Mouse (Mus musculus): ENCODE data around the gene Zfp36l2. TPM values are rescaled to one million over a fixed set of nuclear protein-coding genes. Genes with fewer than 3 reads are reported as not detected.

Zfp36l2 gene
- total RNA-seq, 2 experiments from 2014 or later: 25.8 to 57.8 TPM

- ATAC-seq (replicated peaks; ENCODE audit: low FRiP score, poor library complexity, severe bottlenecking): no peak
These were observed 46.1 kb downstream of the Zfp36l2 start for GRCm38 (mm10) chr17:84141691-84142090.

- no peak for ATAC-seq (replicated peaks; ENCODE audit: low FRiP score, poor library complexity, severe bottlenecking)
These were observed 46.8 kb downstream of the Zfp36l2 start for GRCm38 (mm10) chr17:84140822-84141507.

DNA sequence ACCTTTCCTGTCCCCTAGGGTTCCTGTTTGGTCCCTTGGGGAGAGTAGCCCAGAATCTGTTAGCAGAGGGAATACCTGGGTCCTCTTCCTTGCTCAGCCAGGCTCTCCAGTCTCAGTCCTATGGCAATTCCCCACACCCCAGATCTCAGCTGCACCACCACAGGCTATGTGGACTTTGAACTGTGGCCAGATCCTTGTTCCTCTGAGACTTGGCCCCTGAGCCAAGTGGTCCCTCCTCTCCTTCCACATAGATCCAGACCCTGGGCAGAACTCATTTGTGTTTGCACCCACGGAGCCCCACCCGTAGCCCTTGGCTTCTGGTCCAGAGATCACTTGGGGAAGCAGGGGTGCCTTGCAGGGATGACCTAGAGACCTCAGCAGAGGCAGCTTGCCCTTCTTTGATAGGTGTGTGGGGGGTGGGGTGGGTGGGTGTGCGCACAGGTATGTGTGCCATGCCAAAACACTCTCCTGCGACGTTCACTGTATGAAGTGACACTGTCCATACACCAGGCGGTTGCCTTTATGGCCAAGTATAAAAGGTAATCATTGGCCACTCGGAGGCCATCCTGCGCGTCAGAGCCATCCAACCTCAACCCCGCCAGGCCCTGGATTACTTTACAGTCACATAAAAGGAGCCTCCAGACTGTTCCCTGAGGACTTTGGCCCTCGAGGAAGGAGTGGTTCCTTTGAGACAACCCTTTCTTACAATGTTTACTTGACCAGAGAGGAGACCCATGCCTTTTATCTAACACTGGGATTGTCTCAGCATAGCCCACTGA, 50.2 kb downstream of the Zfp36l2 start:
- ATAC-seq (replicated peaks; ENCODE audit: low FRiP score, poor library complexity, severe bottlenecking): no peak

DNA sequence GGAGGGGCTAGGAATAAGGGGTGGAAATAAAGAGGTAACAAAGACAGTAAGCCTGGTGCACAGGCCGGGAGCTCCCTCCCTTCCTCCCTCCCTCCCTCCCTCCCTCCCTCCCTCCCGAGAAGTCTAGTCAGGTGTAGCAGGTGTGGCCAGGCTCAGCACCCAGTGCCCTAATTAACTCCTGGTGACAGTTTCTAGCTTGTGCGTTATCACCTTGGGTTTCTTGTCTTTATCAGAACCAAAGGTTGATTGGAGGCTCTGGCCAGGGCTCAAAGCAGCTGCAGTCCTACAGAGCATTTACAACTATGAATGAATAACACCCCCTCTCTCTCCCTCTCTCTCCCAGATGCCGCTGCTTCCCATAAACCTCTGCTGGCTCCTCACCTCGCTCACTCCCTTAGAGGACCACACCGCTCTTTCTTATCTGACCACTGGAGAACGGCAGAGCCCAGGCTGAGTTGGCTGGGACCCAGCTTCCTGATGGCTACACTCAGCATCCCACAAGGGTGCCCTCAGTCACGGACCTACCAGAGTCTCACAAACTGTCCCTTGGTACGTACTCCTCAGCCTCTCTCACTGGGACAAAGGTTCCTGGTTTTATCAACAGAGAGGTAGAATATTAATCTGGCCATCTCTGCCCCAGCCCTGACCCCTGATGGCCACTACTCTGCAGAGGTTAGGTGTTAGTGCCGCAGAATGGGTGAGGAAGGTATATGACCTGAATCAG, 50.9 kb downstream of the Zfp36l2 start:
- ATAC-seq (replicated peaks; ENCODE audit: low FRiP score, poor library complexity, severe bottlenecking): no peak

GRCm38 (mm10) chr17:84136217-84136616, 51.5 kb downstream of the Zfp36l2 start:
- ATAC-seq (replicated peaks; ENCODE audit: low FRiP score, poor library complexity, severe bottlenecking): no peak

- no peak for ATAC-seq (replicated peaks; ENCODE audit: low FRiP score, poor library complexity, severe bottlenecking)
These were observed 52.5 kb downstream of the Zfp36l2 start for GRCm38 (mm10) chr17:84135243-84135642.
